Mouse (Mus musculus) layer of hippocampus, adult 18-20 months (tissue): ENCODE results near the gene Rilp. TPM values are rescaled to one million over a fixed set of nuclear protein-coding genes. Genes with fewer than 3 reads are reported as not detected.
A peak's percentile ranks its signal among the peaks of the same experiment; 100 is the strongest.

ENCODE experiments used
- DNase-seq, 2 experiments: peaks; one replicate each; pipeline ENCODE4 v3.0.0; 2022; ENCODE audit warnings: low spot score in 2 of 2
- total RNA-seq, 2 experiments: library from RNA; stranded (reverse); gene quantifications; 2 replicates each; pipeline ENCODE4 v1.2.3; 2021

The Rilp gene
- total RNA-seq, 2 experiments from 2014 or later: 0.74 to 1.5 TPM

GRCm38 (mm10) chr11:75532340-75533277 lies 22.7 kb downstream of the Rilp start:
- peak in 1 of 2 experiments; percentile 54 for DNase-seq

DNA sequence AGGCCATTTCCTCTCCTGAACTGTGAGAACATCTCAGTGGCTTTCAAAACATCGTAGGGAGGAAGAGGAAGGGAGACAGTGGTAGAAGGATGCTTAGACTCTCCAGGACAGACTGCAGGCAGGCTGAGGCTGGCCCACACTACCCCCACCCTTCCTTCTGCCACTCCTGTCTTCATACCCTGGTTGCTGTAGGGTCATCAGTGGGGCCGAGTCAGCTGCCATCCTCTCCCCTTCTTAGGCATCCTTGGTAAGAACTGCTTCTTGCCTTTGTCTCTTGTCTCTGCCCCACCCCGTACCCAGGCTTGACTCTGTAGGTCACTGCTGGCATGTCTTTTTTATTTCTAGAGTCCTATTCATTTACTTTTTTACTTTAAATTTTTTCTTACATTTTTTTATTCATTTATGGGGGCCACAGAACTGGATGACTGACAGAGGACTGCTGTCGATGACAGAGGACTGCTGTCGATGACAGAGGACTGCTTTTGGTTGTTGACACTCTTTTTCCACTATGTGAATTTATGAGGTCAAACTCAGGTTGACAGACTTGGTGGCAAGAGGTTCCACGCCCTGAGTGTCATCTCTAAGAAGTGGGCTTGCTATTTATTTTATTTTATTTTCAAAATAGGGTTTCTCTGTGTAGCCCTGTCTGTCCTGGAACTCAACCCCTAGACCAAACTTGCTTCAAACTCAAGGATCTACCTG lies 23.6 kb downstream of the Rilp start:
- DNase-seq: no peak

- no peak for DNase-seq
Measured at GRCm38 (mm10) chr11:75534286-75535033, 24.6 kb downstream of the Rilp start.

GRCm38 (mm10) chr11:75535106-75535795 lies 25.4 kb downstream of the Rilp start:
- DNase-seq: no peak

GRCm38 (mm10) chr11:75536255-75537024 lies 26.5 kb downstream of the Rilp start:
- no peak for DNase-seq

DNA sequence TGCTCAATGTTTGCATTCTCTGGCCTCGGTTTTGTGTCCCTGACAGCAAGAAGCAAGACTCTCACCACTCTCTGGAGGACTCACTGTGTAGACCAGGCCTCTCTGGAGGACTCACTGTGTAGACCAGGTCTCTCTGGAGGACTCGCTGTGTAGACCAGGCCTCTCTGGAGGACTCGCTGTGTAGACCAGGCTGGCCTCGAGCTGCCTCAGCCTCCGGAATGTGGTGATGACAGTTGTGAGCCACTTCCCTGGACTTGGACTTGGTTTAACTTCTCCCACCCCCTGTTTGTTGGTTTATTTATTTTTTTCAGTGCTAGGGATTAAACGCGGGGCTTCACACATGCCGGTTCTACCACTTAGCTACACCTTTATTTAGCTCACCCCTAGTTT lies 27.1 kb downstream of the Rilp start:
- DNase-seq: no peak

- DNase-seq: no peak
Measured at GRCm38 (mm10) chr11:75537491-75538183, 27.7 kb downstream of the Rilp start.

GRCm38 (mm10) chr11:75538184-75538969 lies 28.5 kb downstream of the Rilp start:
- DNase-seq: no peak

DNA sequence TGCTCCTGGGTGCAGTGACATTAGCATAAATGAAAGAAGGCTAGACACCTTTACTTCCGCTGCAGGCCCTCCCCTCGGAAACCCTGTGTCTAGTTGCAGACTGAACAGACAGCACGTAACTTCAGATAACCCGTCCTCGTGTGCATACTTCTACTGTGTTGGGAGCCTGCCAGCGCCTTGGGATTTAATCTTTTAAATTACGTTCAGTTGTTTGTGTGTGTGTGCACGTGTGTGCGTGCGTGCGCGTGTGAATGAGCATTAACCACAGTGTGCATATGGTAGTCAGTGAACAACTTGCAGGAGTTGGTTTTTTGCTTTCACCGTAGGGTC lies 29.0 kb downstream of the Rilp start:
- DNase-seq: no peak

- no peak for DNase-seq
Measured at GRCm38 (mm10) chr11:75540209-75540608, 30.3 kb downstream of the Rilp start.

DNA sequence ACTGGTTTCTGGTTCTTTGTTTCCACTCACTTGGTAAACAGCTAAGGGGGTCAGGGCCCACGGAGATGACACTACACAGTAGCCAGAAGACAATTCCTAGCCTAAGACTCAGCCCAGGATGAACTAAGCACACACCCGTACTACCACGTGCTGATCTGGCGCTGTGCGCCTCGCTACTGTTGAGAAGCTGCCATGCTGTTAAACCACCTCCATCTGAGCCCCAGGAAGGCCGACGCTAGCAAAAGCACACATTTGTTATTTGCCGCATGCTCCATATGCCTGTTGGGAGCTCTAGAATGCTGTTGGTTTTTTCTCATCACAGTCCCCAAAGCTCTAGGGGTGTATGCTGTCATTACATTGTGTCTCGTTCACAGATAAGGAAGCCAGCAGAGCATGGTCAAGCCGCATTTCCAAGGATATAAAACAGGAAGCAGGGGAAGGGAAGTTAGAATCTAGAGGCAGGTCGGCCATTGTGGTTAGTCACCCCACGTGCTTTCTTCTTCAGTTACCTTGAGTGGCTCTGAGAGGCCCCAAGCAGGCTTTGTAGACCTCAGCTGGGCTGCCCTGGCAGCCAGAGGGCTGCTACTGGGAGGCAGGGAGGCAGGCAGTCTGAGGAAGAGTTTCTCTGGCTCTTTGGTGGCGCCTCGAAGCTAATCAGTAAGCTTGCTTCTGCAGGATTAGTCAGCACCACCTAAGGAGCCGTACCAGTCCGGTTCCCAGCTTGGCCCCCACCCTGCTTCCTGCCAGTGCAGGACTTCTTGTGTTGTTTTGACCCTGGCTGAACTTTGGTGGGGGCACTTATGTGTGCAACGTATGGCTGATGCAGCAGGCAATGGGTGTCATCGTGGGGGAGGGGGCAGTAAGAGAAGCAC lies 31.1 kb downstream of the Rilp start:
- peak; percentile 75 to 86 for DNase-seq

DNA sequence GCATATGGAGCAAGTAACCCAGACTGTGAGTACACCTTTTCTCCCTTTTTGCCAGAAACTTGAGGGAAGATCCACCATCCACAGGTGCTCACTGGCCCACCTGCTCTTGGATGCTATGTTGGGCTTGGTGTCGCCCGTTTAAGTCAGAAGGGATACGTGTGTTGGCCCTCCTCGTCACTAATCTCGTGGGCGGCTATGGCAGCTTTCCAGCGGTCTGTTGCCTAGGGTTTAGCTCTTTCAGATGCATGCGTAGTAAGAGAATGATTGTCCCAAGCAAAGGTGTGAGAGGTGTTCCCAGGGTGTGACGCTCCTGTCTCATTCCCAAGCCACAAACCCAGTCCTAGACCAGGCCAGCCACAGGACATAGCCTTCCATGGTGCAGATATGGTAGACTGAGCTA lies 34.8 kb downstream of the Rilp start:
- DNase-seq: no peak

DNA sequence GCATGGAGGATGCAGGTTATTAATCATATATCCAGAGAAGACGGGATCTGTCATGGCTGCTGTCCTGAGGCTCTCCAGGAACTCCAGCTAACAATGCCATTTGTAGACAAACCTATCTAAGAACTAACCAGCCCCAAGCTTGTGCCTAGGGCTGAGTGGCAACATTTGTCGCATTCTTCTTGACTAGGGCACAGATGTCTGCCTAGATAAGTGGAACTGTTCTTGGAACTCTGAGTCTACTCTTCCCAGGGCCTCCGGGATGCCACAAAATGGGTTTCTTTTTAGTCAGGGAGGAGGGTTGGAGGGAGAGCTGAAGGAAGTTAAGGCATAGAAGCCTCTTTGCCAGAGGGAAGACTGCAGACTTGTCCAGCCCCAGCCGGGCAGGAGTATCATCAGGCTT lies 36.2 kb downstream of the Rilp start:
- no peak for DNase-seq

DNA sequence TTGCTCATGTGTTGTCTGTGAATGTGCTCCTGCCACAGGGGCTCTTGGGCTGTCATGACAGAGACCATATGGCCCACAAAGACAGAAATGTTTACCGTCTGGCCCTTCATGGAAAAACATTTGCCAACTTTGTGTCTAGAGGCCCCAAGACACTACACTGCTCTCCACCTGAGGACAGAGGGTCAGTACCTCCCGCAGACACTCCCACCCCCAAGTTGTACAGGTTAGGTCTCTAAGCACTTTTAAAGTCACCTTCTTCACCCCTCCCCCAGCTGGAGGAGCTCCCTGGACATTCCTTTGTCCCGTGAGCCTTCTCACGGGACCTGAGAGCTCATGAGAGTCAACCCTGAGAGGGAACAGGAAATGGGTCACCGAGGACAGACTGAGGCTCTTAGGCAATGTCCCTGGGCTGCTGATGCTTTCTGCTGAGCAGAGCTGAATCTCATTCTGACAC lies 39.8 kb downstream of the Rilp start:
- no peak for DNase-seq

- no peak for DNase-seq
Measured at GRCm38 (mm10) chr11:75550200-75550946, 40.5 kb downstream of the Rilp start.

DNA sequence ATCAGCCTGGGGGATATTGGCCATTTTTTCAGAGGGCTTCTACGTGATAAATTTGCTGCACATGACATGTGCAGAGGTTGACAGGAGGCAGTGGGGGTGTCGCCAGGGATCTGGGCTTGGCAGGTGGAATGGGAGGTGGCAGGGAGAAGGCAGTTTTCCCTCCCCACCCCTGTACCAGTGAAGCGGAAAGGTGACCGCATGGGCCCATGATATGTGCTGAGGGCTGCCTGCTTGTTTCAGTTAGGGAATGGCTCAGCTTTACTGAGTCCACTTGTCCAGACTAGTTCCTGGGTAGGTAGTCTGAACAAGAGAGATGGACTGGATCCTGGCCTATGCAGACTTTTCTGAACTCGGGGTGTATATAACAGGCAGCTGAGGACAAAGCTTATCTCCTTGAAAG lies 41.4 kb downstream of the Rilp start:
- DNase-seq: no peak

- no peak for DNase-seq
Measured at GRCm38 (mm10) chr11:75551961-75552441, 42.1 kb downstream of the Rilp start.
